ENCODE assay signal across 29 mouse cellular contexts in the genomic region with DNA sequence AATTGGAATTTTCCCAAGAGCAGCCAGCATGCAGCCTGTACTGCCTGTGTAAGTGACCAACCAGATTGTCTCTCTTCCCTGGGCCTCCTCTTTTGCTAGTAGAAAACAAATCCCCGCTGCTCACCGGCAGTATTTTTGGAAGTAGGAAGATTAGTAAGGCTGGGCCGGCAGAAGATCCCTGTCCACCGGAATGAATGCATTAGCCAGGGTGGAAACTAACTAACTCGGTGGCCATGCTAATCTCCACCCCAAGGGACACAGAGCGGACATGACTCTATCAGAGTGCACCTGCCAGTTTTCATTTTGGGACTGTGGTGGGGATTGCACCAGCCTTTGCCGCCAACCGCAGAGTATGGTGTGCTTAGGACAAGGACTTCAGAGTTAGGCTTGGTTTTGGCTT.
DNase-seq lines count a peak whose midpoint lies in the region; ATAC-seq lines count a peak whose summit lies in the region.
"Had no signal": no experiment of that assay in that cellular context is flagged by ENCODE, and none has a peak within 500 bp of the region (broad histone marks: within the 10 kb centered on the region; RNA-seq: fewer than 3 reads in every experiment).

No protein-coding gene starts in this region.

- DNase-seq in heart, postnatal 36 days, result no peak
- DNase-seq in cerebellum, adult 18-20 months, result peak; percentile 29 to 42
- DNase-seq in cerebellum, postnatal 36 days, result peak; percentile 38 to 45
- no peak for DNase-seq in left cerebral cortex, adult 18-20 months (ENCODE audit: low spot score in 2 of 2)
- DNase-seq: adrenal gland, adult 2 months; B cell, adult 2 months; forebrain, postnatal 0 days; gastrocnemius, postnatal 25 days; kidney, adult 11 months; kidney, postnatal 36 days; layer of hippocampus, postnatal 36 days; liver, embryonic 13.5 days; lung, adult 2 months; lung, postnatal 36 days; midbrain, embryonic 14.5 days; right cerebral cortex, postnatal 14 days; thymus, adult 2 months; thymus, postnatal 4 days had no signal

- H3K4me2 ChIP-seq in heart, embryonic 14.5 days (ENCODE audit: low read length), result no peak overlapping the region
- no peak overlapping the region for H3K4me2 ChIP-seq in hindbrain, embryonic 13.5 days
- no peak overlapping the region for H3K4me2 ChIP-seq in hindbrain, embryonic 16.5 days (ENCODE audit: low read length)
- H3K4me2 ChIP-seq: heart, embryonic 13.5 days; kidney, embryonic 15.5 days; limb, embryonic 12.5 days; liver, embryonic 13.5 days; neural tube, embryonic 12.5 days had no signal

- no peaks in the 10 kb centered on the region for H3K9me3 ChIP-seq in heart, embryonic 14.5 days (ENCODE audit: control insufficient read depth, low read length)
- no peaks in the 10 kb centered on the region for H3K9me3 ChIP-seq in hindbrain, embryonic 13.5 days
- no peaks in the 10 kb centered on the region for H3K9me3 ChIP-seq in hindbrain, embryonic 16.5 days (ENCODE audit: control insufficient read depth, low read length)
- H3K9me3 ChIP-seq: forebrain, embryonic 10.5 days; heart, embryonic 13.5 days; kidney, embryonic 15.5 days; limb, embryonic 12.5 days; liver, embryonic 13.5 days; neural tube, embryonic 12.5 days had no signal

- H3K27ac ChIP-seq in heart, embryonic 14.5 days (replicated peaks in 1 of 2; ENCODE audit: control insufficient read depth in 1 of 2, insufficient read depth in 1 of 2, low read depth in 2 of 2, low read length in 2 of 2), result 0 out of 4 replicates have a peak overlapping the region, but pooled peaks have one; percentile 0 to 25
- H3K27ac ChIP-seq in hindbrain, embryonic 13.5 days, result 0 out of 2 replicates have a peak overlapping the region, but pooled peaks have one; percentile 35
- no peak overlapping the region for H3K27ac ChIP-seq in hindbrain, embryonic 16.5 days (ENCODE audit: low read depth, low read length)
- H3K27ac ChIP-seq: forebrain, embryonic 10.5 days; heart, embryonic 13.5 days; hindbrain, postnatal 0 days; kidney, embryonic 15.5 days; limb, embryonic 12.5 days; liver, embryonic 13.5 days; neural tube, embryonic 12.5 days; stomach, postnatal 0 days had no signal

- H3K36me3 ChIP-seq in heart, embryonic 14.5 days (ENCODE audit: control insufficient read depth, insufficient read depth, low read length), result no peaks in the 10 kb centered on the region
- no peaks in the 10 kb centered on the region; the same call in 1 of the 2 replicates for H3K36me3 ChIP-seq in hindbrain, embryonic 13.5 days
- H3K36me3 ChIP-seq in hindbrain, embryonic 16.5 days (ENCODE audit: control insufficient read depth, insufficient read depth, low read length), result no peaks in the 10 kb centered on the region
- H3K36me3 ChIP-seq: kidney, embryonic 15.5 days; neural tube, embryonic 12.5 days had no signal

- no peaks in the 10 kb centered on the region for H3K27me3 ChIP-seq in heart, embryonic 14.5 days (ENCODE audit: control insufficient read depth, insufficient read depth, low read length)
- peaks cover 63% of the 10 kb centered on the region for H3K27me3 ChIP-seq in hindbrain, embryonic 13.5 days
- H3K27me3 ChIP-seq in hindbrain, embryonic 16.5 days (replicated peaks; ENCODE audit: control insufficient read depth, insufficient read depth, low read length), result peaks cover 10% of the 10 kb centered on the region
- H3K27me3 ChIP-seq: heart, embryonic 13.5 days; liver, embryonic 13.5 days; megakaryocyte, embryonic 14.5 days had no signal

- H3K9ac ChIP-seq in heart, embryonic 14.5 days (ENCODE audit: low read length), result no peak overlapping the region
- H3K9ac ChIP-seq in hindbrain, embryonic 13.5 days, result no peak overlapping the region
- H3K9ac ChIP-seq in hindbrain, embryonic 16.5 days (ENCODE audit: low read depth, low read length), result no peak overlapping the region
- H3K9ac ChIP-seq: forebrain, postnatal 0 days; heart, embryonic 13.5 days; kidney, embryonic 15.5 days; limb, embryonic 12.5 days; liver, embryonic 13.5 days; neural tube, embryonic 12.5 days had no signal

- H3K4me1 ChIP-seq in heart, embryonic 14.5 days (ENCODE audit: control insufficient read depth in 2 of 2, insufficient read depth in 2 of 2, low read length in 2 of 2), result peaks cover 12 to 32% of the 10 kb centered on the region in 2 experiments
- peaks cover 53% of the 10 kb centered on the region for H3K4me1 ChIP-seq in hindbrain, embryonic 13.5 days (replicated peaks)
- H3K4me1 ChIP-seq in hindbrain, embryonic 16.5 days (ENCODE audit: control insufficient read depth, insufficient read depth, low read depth, low read length), result peaks cover 20% of the 10 kb centered on the region

- no peak for ATAC-seq in heart, embryonic 14.5 days (ENCODE audit: insufficient number of reproducible peaks, insufficient read depth, low FRiP score, low read depth)
- ATAC-seq in hindbrain, embryonic 13.5 days (ENCODE audit: low FRiP score), result no peak
- ATAC-seq in hindbrain, embryonic 16.5 days, result no peak
- ATAC-seq: forebrain, postnatal 0 days; hindbrain, postnatal 0 days had no signal

- 62% methylated on average over 8 of the region's 8 CpGs for WGBS in heart, embryonic 14.5 days
- 74% methylated on average over 8 of the region's 8 CpGs for WGBS in hindbrain, embryonic 13.5 days
- 69% methylated on average over 8 of the region's 8 CpGs for WGBS in hindbrain, embryonic 16.5 days

- intact Hi-C loops in heart, postnatal 36 days (cut with DNase I), result no loop called here

- no peak overlapping the region for H3K4me3 ChIP-seq in heart, embryonic 14.5 days (ENCODE audit: control insufficient read depth in 1 of 2, insufficient read depth in 1 of 2, low read depth in 1 of 2, low read length in 2 of 2)
- no peak overlapping the region for H3K4me3 ChIP-seq in hindbrain, embryonic 13.5 days
- H3K4me3 ChIP-seq in hindbrain, embryonic 16.5 days (ENCODE audit: low read length), result no peak overlapping the region
- H3K4me3 ChIP-seq: forebrain, embryonic 10.5 days; heart, embryonic 13.5 days; kidney, embryonic 15.5 days; limb, embryonic 12.5 days; liver, embryonic 13.5 days; megakaryocyte, embryonic 14.5 days; neural tube, embryonic 12.5 days had no signal

Comparison
In these comparisons a context has a peak if more than half of its experiments do, and no peak if none do; other contexts are left out.
1. DNase-seq: peak in cerebellum, adult 18-20 months (2 of 2) and cerebellum, postnatal 36 days (2 of 2); none in heart, postnatal 36 days (0 of 2) and left cerebral cortex, adult 18-20 months (0 of 2).